Mouse (Mus musculus) heart, embryonic 13.5 days (tissue): Measurements from ENCODE around the gene Cdh4. TPM values are rescaled to one million over a fixed set of nuclear protein-coding genes. Genes with fewer than 3 reads are reported as not detected.

Source experiments
- ATAC-seq: fragments of 200-750 bp; cut with Nextera tagmentation; 2 replicates; pipeline ENCODE4 v1.8.0; 2017; ENCODE audit warnings: moderate TSS enrichment; ENCODE audit not compliant: insufficient number of reproducible peaks, low FRiP score, low TSS enrichment; ENCODE audit errors: extremely low read depth
- H3K27ac ChIP-seq: fragments of 300-500 bp; sonication (generic); replicated peaks from 2 replicates; pipeline ENCODE4 v1.5.1; 2015; ENCODE audit warnings: moderate library complexity, mild to moderate bottlenecking, inconsistent platforms
- H3K27me3 ChIP-seq: fragments of 300-500 bp; sonication (generic); replicated peaks from 2 replicates; pipeline ENCODE4 v1.6.1; 2015; ENCODE audit warnings: mild to moderate bottlenecking, inconsistent platforms
- H3K36me3 ChIP-seq: fragments of 300-500 bp; sonication (generic); 2 replicates; pipeline ENCODE4 v1.6.1; 2015; ENCODE audit warnings: mild to moderate bottlenecking, inconsistent platforms
- H3K4me1 ChIP-seq: fragments of 300-500 bp; sonication (generic); 2 replicates; pipeline ENCODE4 v1.6.1; 2015; ENCODE audit warnings: inconsistent platforms
- H3K4me2 ChIP-seq: fragments of 300-500 bp; sonication (generic); 2 replicates; pipeline ENCODE4 v1.6.1; 2015; ENCODE audit warnings: inconsistent platforms, mild to moderate bottlenecking, moderate library complexity
- H3K4me3 ChIP-seq: fragments of 300-500 bp; sonication (generic); 2 replicates; pipeline ENCODE4 v1.5.1; 2015; ENCODE audit warnings: moderate library complexity, mild to moderate bottlenecking, inconsistent platforms
- H3K9ac ChIP-seq: fragments of 300-500 bp; sonication (generic); 2 replicates; pipeline ENCODE4 v1.6.1; 2015; ENCODE audit warnings: inconsistent platforms, mild to moderate bottlenecking, moderate library complexity
- H3K9me3 ChIP-seq: fragments of 300-500 bp; sonication (generic); 2 replicates; pipeline ENCODE4 v1.6.1; 2016; ENCODE audit warnings: inconsistent platforms
- WGBS: fragments of 180-500 bp; shearing (Covaris S2); methylation state at CpG from one replicate; pipeline ENCODE4 v1.1.7; 2015; ENCODE audit warnings: mixed read lengths; 5-methylcytosine and 5-hydroxymethylcytosine counted together
- polyA plus RNA-seq: library from polyadenylated mRNA; unstranded; fragments of >200 nt; fragmentation: Nextera tagmentation; extraction: Ambion mirVana; gene quantifications from 2 replicates; pipeline ENCODE4 v1.2.1, GENCODE M21; 2015

Cdh4 gene
- 1.3 and 1.4 TPM in 2 replicates for polyA plus RNA-seq

GRCm38 (mm10) chr2:179442191-179442540 is at the start of gene Cdh4:
Gene Cdh4 (plus strand): TSS chr2:179442431.
- Histone ChIP-seq H3K36me3 (no peaks in the 10 kb centered on the region), H3K4me3 (peak within 1 kb of the TSS; percentile 68), H3K27ac (no peak within 1 kb of the TSS), H3K9ac (peak within 1 kb of the TSS; percentile 77), H3K4me1 (peaks cover 8% of the 10 kb centered on the region), H3K9me3 (no peaks in the 10 kb centered on the region), H3K27me3 (peaks cover 85% of the 10 kb centered on the region), H3K4me2 (peak within 1 kb of the TSS; percentile 99)
- peak; percentile 59; the same call in 1 of the 2 replicates for ATAC-seq
- WGBS, result under 1% methylated on average over 30 of the region's 40 CpGs

GRCm38 (mm10) chr2:179395442-179395841 is 46.8 kb upstream of the Cdh4 start:
- peaks cover 4% of the 10 kb centered on the region; the same call in 1 of the 2 replicates for H3K4me1 ChIP-seq
- no peak overlapping the region for H3K9ac ChIP-seq
- no peak overlapping the region for H3K4me3 ChIP-seq
- H3K27ac ChIP-seq, result no peak overlapping the region
- no peak for ATAC-seq
- H3K4me2 ChIP-seq, result no peak overlapping the region
- WGBS, result 54% methylated on average over 5 of the region's 5 CpGs
- no peaks in the 10 kb centered on the region for H3K27me3 ChIP-seq
- no peaks in the 10 kb centered on the region for H3K36me3 ChIP-seq
- peaks cover 4% of the 10 kb centered on the region; the same call in 1 of the 2 replicates for H3K9me3 ChIP-seq

- Histone ChIP-seq H3K9ac (no peak overlapping the region), H3K27ac (no peak overlapping the region), H3K9me3 (peaks cover 4% of the 10 kb centered on the region; the same call in 1 of the 2 replicates), H3K4me3 (no peak overlapping the region), H3K36me3 (no peaks in the 10 kb centered on the region), H3K4me2 (no peak overlapping the region), H3K4me1 (no peaks in the 10 kb centered on the region), H3K27me3 (no peaks in the 10 kb centered on the region)
- no peak for ATAC-seq
- 77% methylated on average over 14 of the region's 14 CpGs for WGBS
Measured at GRCm38 (mm10) chr2:179399645-179400249, 42.5 kb upstream of the Cdh4 start.

- Histone ChIP-seq H3K27ac (no peak overlapping the region), H3K9ac (no peak overlapping the region), H3K4me3 (no peak overlapping the region), H3K27me3 (no peaks in the 10 kb centered on the region), H3K9me3 (0 out of 2 replicates have a peak, but pooled peaks cover 3% of the 10 kb centered on the region), H3K36me3 (no peaks in the 10 kb centered on the region), H3K4me2 (no peak overlapping the region), H3K4me1 (peaks cover 10% of the 10 kb centered on the region; the same call in 1 of the 2 replicates)
- 60% methylated on average over 8 of the region's 8 CpGs for WGBS
- no peak for ATAC-seq
Measured at GRCm38 (mm10) chr2:179410866-179411561, 31.2 kb upstream of the Cdh4 start.

- WGBS, result 74% methylated on average over 2 of the region's 2 CpGs
- 0 out of 2 replicates have a peak, but pooled peaks cover 3% of the 10 kb centered on the region for H3K9me3 ChIP-seq
- H3K4me3 ChIP-seq, result no peak overlapping the region
- no peak overlapping the region for H3K4me2 ChIP-seq
- no peak overlapping the region for H3K27ac ChIP-seq
- H3K9ac ChIP-seq, result no peak overlapping the region
- no peak for ATAC-seq
- peaks cover 11% of the 10 kb centered on the region; the same call in 1 of the 2 replicates for H3K4me1 ChIP-seq
- no peaks in the 10 kb centered on the region for H3K27me3 ChIP-seq
- no peaks in the 10 kb centered on the region for H3K36me3 ChIP-seq
Measured at GRCm38 (mm10) chr2:179412966-179413365, 29.3 kb upstream of the Cdh4 start.

- Histone ChIP-seq H3K27me3 (no peaks in the 10 kb centered on the region), H3K4me3 (no peak overlapping the region), H3K4me1 (peaks cover 11% of the 10 kb centered on the region; the same call in 1 of the 2 replicates), H3K36me3 (no peaks in the 10 kb centered on the region), H3K9me3 (0 out of 2 replicates have a peak, but pooled peaks cover 2% of the 10 kb centered on the region), H3K9ac (no peak overlapping the region), H3K4me2 (no peak overlapping the region), H3K27ac (no peak overlapping the region)
- no peak for ATAC-seq
- WGBS, result 79% methylated on average over 11 of the region's 11 CpGs
Measured at GRCm38 (mm10) chr2:179414253-179414652, 28.0 kb upstream of the Cdh4 start.

- no peaks in the 10 kb centered on the region for H3K27me3 ChIP-seq
- no peaks in the 10 kb centered on the region for H3K36me3 ChIP-seq
- no peaks in the 10 kb centered on the region for H3K9me3 ChIP-seq
- no peak for ATAC-seq
- H3K4me1 ChIP-seq, result peaks cover 11% of the 10 kb centered on the region; the same call in 1 of the 2 replicates
- WGBS, result 75% methylated on average over 9 of the region's 9 CpGs
- no peak overlapping the region for H3K4me3 ChIP-seq
- H3K4me2 ChIP-seq, result no peak overlapping the region
- no peak overlapping the region for H3K9ac ChIP-seq
- H3K27ac ChIP-seq, result no peak overlapping the region
Measured at GRCm38 (mm10) chr2:179414704-179415103, 27.5 kb upstream of the Cdh4 start.

- H3K36me3 ChIP-seq, result no peaks in the 10 kb centered on the region
- 47% methylated on average over 8 of the region's 8 CpGs for WGBS
- no peak for ATAC-seq
- H3K9ac ChIP-seq, result no peak overlapping the region
- H3K4me1 ChIP-seq, result peaks cover 11% of the 10 kb centered on the region; the same call in 1 of the 2 replicates
- H3K9me3 ChIP-seq, result no peaks in the 10 kb centered on the region
- no peaks in the 10 kb centered on the region for H3K27me3 ChIP-seq
- H3K4me2 ChIP-seq, result no peak overlapping the region
- H3K4me3 ChIP-seq, result no peak overlapping the region
- no peak overlapping the region for H3K27ac ChIP-seq
Measured at GRCm38 (mm10) chr2:179415892-179416403, 26.3 kb upstream of the Cdh4 start.

GRCm38 (mm10) chr2:179416587-179417227 is 25.5 kb upstream of the Cdh4 start:
- H3K4me1 ChIP-seq, result peaks cover 11% of the 10 kb centered on the region; the same call in 1 of the 2 replicates
- no peak for ATAC-seq
- no peaks in the 10 kb centered on the region for H3K9me3 ChIP-seq
- no peak overlapping the region for H3K9ac ChIP-seq
- H3K4me2 ChIP-seq, result no peak overlapping the region
- no peaks in the 10 kb centered on the region for H3K36me3 ChIP-seq
- no peak overlapping the region for H3K27ac ChIP-seq
- no peak overlapping the region for H3K4me3 ChIP-seq
- no peaks in the 10 kb centered on the region for H3K27me3 ChIP-seq
- 79% methylated on average over 16 of the region's 16 CpGs for WGBS

- H3K27me3 ChIP-seq, result no peaks in the 10 kb centered on the region
- no peaks in the 10 kb centered on the region for H3K4me1 ChIP-seq
- no peaks in the 10 kb centered on the region for H3K36me3 ChIP-seq
- no peak overlapping the region for H3K4me2 ChIP-seq
- 49% methylated on average over 3 of the region's 3 CpGs for WGBS
- H3K9ac ChIP-seq, result no peak overlapping the region
- no peak for ATAC-seq
- no peaks in the 10 kb centered on the region for H3K9me3 ChIP-seq
- H3K27ac ChIP-seq, result no peak overlapping the region
- H3K4me3 ChIP-seq, result no peak overlapping the region
Measured at GRCm38 (mm10) chr2:179425602-179426001, 16.6 kb upstream of the Cdh4 start.

GRCm38 (mm10) chr2:179428889-179429288 is 13.3 kb upstream of the Cdh4 start:
- Histone ChIP-seq H3K4me3 (no peak overlapping the region), H3K27me3 (no peaks in the 10 kb centered on the region), H3K9me3 (no peaks in the 10 kb centered on the region), H3K4me1 (no peaks in the 10 kb centered on the region), H3K9ac (no peak overlapping the region), H3K27ac (no peak overlapping the region), H3K36me3 (no peaks in the 10 kb centered on the region), H3K4me2 (no peak overlapping the region)
- no peak for ATAC-seq
- WGBS, result 74% methylated on average over 3 of the region's 3 CpGs
